Mouse (Mus musculus): ENCODE measurements around the gene Klhl29.

- peak; percentile 71 for TF ChIP-seq NANOG (IDR thresholded peaks at IDR 0.05; ENCODE audit: borderline replicate concordance, low read length)
- TF ChIP-seq CTCF (conservative IDR thresholded peaks at IDR 0.05; ENCODE audit: low read length), result no peak
- TF ChIP-seq POU5F1 (IDR thresholded peaks at IDR 0.05; ENCODE audit: borderline replicate concordance, low read length), result no peak
Measured at GRCm38 (mm10) chr12:5067590-5067989, 307.9 kb downstream of the Klhl29 start.

Data from E14TG2a.4 (cell line).